Mouse (Mus musculus) ES-E14 (cell line): ENCODE measurements around the gene Tac2.

ENCODE experiments used
- CHD2 ChIP-seq: IDR thresholded peaks from 2 replicates; pipeline ENCODE4 v1.6.1; 2014; ENCODE audit warnings: mild to moderate bottlenecking, low read depth, low read length, inconsistent platforms
- HCFC1 ChIP-seq: IDR thresholded peaks from 2 replicates; pipeline ENCODE4 v1.6.1; 2012; ENCODE audit warnings: low read length, inconsistent platforms, borderline replicate concordance; ENCODE audit not compliant: insufficient read depth
- ZC3H11A ChIP-seq: IDR thresholded peaks from 2 replicates; pipeline ENCODE4 v1.6.1; 2012; ENCODE audit warnings: low read depth, mild to moderate bottlenecking, inconsistent platforms, low read length, borderline replicate concordance
- ZNF384 ChIP-seq: IDR thresholded peaks from 2 replicates; pipeline ENCODE4 v1.6.1; 2012; ENCODE audit warnings: low read depth, low read length, inconsistent platforms

DNA sequence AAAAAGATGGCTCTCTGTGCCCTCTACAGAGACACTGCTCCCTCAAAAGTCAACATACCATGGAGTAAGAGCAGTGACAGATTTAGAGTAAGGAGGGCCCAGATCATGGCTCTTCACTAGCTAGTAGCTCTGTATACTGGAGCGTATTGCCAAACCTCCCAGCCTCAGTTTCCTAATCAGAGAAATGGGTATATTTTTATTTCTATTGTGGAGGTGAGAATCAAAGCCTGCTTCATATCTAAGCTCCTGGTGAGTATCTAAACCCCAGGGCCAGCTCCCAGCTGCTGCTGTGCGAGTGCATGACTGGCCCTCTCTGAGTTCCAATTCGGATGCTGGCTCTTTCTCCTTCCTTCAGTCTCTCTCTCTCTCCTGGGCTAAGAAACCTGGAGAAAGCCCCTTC is at the start of gene Tac2:
- TF ChIP-seq CHD2, result no peak
- no peak for TF ChIP-seq ZC3H11A
- TF ChIP-seq HCFC1, result no peak
- no peak for TF ChIP-seq ZNF384
